Mouse (Mus musculus) adrenal gland, adult 18-20 months (tissue): Measurements from ENCODE around the gene Cd47. TPM values are rescaled to one million over a fixed set of nuclear protein-coding genes. Genes with fewer than 3 reads are reported as not detected.

Experiments
- DNase-seq, 2 experiments: peaks; one replicate each; pipeline ENCODE4 v3.0.0; 2021 to 2022; ENCODE audit warnings: low spot score in 2 of 2
- total RNA-seq, 2 experiments: library from RNA; stranded (reverse); gene quantifications; 1 replicate in 1 of 2; 2 replicates in 1 of 2; pipeline ENCODE4 v1.2.3; 2021

Cd47 gene
- total RNA-seq, 2 experiments from 2014 or later = 87.8 to 195 TPM

DNA sequence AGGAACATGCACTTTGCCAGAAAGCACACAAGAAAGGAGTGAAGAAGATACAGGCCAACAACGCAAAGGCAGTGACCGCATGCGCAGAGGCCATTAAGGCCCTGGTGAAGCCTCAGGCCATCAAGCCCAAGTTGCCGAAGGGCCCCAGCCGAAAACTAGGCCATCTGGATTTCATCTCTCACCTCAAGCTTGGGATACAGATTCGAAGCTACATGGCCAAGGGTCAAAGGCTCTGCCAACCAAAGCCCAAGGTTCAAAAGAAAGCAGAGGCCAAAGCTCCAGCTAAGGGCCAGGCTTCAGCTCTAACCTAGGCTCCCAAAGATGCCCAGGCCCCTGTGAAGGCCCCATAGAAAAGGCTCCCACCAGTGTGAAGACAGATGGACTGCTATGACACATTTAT is 14.2 kb upstream of the Cd47 start:
- DNase-seq = no peak

DNA sequence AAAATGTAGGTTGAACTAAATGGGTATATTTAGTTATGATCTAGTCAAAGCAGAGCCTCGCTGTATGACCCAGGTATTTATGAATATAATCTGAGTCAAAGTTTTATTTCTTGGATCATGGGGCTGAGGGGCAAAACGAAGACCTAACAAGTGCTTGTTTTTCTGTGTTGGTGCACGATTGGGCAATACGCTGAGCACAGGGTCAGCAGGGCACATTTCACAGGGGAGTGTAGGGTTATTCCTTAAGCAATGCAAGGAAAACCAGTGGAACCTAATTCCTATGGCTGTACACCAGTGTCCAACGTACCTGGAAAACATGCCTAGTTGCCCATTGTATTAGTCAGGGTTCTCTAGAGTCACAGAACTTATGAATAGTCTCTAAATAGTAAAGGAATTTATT is 12.6 kb upstream of the Cd47 start:
- no peak for DNase-seq

DNA sequence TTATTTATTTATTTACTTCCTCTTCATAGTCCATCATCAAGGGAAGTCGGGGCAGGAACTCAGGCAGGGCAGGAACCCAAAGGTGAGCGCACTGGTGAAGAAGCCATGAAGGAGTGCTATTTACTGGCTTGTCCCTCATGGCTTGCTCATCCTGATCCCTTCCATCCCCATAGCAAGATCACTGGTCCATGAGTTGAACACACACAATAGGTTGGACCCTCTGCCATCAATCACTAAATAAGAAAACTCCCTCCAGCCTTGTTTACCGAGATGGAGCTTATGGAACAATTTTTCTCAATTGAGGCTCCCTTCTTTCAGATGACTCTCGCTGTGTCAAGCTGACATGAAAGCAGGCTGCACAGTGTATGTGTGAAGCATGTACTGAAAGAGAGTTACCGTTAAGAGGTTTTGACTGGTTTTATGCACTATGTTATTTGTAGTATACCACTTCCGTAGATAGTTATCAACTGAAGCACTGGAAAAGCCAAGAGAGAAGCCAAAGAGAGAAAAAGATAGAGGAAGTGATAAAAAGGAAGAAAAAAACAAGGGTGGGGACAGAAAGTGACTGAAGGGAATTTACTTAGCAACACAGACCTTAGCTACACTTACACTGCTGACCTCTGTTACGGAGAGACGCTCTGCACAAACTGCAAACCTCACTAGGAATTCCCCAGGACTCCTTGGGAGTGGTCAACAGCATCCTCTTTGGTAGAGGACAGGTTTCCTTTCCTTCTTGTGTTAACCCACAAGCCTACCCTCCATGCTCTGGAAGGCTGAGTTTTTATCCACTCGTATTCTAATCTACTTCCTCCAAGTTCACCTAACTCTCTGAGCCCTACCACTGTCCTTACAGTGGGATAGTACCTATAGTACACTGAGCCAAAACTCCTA is 9.5 kb upstream of the Cd47 start:
- no peak for DNase-seq

DNA sequence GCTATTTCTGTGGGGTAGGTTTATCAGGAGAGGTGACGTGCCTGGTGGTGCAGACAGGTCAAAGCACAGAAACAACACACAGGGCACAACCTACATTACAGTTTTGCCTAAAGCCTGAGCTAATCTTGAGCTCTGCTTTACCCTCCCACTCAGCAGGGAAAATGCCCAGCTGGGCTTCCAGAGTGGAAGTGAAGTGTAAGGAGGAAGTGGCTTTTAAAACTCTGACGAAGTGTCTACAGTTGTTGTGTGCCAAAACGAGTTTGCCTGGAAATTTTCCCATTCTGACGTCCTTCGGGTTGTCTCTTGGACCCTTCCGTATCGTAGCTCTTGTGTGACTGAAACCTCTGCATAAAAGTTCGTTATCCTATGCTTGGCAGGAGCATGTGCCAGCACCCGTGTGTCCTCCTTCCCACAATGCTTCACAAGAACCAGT is 7.9 kb upstream of the Cd47 start:
- DNase-seq = no peak

DNA sequence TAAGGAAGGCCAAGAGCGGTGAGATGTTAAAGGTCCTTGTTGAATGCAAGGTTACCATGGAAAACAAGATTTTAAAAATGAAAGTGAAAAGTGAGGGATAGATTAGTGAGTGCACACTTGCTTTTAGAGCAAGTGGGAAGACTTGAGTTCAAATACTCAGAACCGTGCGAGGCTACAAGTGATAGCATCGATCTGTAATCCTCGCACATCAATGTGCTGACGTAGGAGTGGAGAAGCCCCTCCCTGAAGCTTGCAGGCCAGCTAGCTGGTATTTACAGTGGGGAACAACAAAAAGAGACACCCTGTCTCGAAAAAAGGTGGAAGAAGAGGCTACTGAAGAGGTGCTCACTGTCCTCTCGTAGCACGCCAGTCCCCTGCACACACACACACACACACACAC is 6.7 kb upstream of the Cd47 start:
- no peak for DNase-seq

DNA sequence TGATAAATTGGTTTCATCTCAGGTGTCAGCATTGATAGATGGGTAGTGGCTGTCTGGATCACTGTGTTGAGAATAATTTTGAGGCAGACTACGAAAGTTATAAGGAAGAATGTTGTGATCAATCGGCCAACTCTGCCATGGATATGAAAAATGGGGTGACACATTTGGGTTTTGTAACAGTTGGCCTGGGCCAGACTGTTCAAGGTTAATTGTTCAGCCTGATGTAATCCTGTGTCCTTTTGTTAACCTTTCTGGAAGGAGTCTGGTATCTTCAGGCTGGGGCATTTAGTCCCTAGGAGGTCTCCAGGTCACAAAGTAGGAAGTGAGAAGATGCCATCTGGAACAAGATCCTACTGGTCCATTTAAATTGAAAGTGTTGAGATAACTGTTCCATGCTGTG is 4.1 kb upstream of the Cd47 start:
- DNase-seq = no peak

DNA sequence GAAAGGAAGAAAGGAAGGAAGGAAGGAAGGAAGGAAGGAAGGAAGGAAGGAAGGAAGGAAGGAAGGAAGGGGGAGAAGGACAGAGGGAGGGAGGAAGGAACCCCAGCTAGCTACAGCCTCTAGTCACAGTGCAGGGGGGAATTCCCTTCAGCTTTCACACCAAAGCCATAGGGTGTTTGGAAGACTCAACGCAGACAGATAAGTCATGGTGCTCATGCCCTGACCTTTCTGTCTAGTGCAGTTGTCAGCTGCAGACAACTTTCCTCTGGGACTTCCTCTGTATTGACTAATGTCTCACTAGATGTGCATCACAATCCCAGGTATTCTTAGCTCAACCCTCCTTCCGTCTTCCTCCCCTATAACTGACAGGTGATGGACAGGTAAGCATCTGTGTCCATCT is 3.4 kb upstream of the Cd47 start:
- DNase-seq = no peak

DNA sequence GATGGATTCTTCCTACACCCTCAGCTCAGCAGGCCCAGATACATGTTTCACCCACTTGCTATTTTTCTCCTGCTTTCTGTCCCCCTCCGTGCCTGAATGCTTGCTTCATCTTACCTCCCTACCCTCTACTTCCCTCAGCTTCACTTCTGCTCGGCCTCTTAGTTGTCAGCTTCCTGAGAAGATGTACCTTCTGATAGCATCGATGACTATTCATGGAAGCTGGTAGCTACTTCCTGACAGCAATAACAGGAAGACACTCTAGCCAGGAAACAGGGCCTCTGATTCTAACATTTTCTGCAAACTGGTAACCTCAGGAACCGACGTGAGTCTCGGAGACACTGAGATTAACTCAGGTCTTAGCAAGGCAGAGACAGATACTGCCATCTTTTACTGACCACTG is 1.5 kb upstream of the Cd47 start:
- no peak for DNase-seq

DNA sequence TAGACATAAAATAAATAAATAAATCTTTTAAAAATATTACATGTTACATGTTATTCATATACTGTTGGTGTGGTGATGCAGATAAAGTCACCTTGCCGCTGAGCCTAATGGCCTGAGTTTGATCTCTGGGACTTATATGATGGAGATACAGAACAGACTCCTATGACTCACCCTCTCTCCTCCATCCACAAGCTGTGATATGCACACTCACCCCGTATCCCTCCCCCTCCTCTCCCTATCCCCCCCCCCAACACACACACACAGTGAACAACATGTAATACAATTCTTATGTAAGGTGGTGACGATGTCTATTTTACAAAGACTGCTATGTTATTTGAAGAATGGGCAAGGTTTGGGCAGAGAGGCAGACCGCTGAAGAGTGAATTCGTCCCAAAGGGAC is 663 bp downstream of the Cd47 start:
- no peak for DNase-seq

DNA sequence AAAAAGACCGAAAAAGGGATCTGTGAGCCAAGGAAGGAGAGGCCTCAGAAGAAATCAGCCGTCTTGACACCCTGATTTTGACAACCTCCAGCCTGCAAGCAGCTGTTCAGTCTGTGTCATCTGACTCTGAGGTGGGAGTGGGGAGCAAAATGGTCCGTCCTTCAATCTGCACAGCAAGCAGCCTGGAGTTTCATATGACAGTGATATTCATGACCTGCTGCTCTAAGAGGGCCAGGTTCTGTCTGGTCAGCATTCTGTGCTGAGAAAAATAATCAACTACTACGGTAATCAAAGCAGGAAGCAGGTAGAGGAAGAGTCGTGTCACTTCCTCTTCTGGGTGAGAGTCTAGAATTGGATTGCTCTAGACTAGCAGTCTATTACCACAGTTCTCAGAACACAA is 1.1 kb downstream of the Cd47 start:
- DNase-seq = no peak

DNA sequence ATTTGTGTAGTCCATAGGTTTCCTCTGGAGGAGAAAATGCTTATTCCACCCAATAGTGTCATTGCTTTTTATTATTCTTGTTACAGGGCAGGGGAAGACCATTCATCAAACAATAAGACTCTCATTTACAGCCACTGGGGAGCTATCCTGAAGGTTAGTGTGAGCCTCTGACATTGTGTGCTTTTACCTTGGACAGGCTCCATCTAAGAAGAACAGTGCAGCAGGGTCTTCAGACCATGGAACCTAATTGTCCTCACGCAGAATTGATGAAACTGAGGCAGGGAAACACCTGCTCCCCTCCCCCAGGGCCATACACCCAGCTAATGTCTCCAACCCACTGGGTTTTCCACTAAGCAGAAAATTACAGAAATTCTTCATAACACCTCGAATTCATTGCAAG is 2.7 kb downstream of the Cd47 start:
- DNase-seq = no peak

DNA sequence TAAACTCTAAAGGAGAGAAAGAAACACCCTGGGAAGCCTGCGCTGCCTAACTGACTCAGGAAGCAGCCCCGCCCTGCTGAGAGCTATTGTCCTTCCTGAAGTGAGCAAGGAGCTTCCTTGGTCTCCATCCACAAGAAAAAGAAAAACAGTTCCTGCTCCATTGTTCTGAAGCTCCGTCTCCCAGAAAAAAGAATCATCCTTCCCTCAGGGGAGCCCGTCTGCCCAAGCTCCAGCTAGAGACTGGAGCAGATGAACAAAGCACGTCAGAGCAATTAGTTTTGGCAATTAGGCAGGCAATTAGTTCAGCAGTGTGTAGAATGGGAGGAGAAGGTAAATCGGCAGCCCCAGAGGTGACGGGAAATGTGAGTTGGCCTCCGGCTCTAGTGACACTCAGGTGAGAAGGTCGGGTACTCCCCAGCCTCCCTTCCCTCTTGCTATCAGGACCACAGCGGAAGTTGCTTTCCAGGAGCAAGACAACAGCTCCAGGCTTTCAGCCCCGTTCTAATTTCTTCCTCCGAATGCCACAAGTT is 3.7 kb downstream of the Cd47 start:
- no peak for DNase-seq

DNA sequence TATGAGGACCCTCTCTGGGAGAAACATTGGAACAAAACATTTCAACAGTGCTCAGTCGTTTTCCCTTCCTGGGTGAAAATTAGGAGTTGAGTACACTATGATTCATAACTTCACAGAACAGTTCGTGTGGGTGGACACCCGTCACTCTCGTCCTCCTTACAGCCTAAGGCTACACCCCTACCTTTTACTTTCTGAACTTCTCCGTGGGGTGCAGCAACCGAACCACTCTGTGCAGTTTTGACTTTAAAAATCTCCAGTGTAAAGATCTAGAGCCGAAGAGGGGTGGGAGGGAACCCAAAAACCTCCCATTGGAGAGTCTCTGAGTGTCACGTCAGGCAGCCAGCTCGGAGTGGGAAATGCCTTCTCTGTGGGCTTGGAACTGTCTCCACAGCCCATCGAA is 6.6 kb downstream of the Cd47 start:
- DNase-seq = no peak

DNA sequence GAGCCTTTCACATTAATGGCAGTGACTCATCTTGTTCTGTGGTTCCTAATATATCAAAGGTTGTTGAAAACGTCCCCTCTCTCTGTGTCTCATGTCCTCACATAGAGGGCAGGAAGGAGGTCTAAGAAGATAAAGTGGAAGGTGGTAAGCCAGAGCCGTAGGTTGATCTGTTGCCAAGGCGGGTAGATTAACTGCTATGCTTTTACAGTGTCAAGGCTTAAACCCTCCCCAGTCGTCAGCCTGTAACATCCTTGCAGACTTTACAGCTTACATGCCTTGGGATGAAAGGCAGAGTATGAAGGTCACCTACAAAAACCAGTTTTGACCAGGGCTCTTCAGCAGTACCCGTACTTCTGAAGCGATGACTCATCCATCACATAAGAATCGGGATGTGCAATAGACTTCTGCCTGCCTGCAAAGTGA is 7.1 kb downstream of the Cd47 start:
- no peak for DNase-seq

DNA sequence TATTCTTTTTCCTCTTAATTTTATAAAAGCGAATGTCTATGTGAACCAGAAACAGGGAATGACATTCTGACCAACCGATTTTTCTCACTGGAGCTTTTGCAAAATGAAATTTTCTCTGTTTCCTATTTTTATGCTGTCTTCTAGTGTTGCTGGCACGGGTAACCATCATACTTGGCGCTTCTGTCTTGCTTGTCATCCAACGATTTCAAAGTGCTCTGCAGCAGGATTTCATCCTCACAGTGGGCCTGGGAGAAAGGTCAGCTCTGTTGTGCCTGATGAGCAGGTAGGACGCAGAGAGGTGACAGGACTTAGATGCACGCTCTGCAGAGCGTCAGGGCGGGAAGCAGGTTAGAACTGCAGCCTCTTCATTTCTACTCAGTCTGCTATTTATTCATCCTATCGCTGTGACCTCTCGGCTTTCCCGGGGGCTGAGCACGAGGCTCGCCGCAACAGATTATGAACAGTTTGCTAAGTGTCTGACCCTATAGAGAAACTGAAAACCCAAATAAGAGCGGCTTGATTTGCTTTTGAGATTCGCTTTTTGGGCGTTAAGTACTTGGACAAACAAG is 7.6 kb downstream of the Cd47 start:
- DNase-seq = no peak

DNA sequence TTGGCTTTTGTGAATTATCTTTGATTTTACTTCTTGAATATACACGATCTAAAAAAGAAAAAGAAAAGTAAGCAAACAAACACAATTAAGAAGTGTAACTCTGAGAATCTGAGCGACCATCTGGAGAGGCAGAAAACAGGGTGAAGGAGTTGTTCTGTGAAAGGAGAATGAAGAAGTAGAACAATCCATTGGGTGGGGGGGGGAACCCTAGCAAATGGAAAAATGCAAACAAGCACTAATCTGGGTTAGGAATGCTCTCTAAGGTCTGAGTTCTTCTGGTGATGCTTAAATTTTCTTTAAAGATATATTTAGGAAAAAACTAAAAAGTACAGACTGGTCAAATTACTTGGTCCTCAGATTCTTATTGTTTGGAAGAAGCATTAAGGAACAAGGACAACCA is 11.6 kb downstream of the Cd47 start:
- no peak for DNase-seq

DNA sequence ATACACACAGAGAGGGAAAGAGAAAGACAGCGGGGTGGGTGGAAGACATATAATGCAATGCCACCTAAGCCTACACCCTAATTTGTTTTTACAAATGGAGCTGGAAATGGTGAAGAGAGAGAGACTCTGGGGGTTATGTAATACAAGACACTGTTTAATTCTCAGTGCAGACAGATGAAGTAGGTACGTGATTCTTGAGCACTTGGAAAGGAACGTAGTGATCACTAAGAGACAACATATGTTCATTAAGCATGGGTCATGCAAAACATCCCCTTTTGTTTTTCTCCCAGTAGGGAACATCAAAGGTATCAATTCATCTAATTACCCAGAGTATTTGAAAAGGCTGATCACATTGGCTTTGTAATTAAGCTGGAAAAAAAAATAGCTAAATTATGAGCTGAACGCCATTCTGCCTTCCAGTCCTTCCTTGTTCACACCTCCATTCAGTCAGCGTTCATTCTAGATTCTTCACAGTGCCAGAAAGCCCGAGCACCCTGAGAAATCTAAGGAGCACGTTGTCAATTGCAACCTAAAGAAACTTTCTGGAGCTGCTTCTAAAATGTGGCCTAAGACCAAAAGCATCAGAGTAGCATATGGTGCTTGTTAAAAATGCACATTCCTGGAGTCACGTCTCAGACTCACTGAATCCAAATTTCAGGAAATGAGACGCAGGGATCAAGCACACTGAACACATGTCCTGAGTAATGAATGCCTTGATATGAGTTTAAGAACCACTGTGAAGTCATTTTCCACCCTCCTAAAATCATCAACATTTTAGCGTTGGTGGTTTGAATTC is 12.7 kb downstream of the Cd47 start:
- DNase-seq = no peak

DNA sequence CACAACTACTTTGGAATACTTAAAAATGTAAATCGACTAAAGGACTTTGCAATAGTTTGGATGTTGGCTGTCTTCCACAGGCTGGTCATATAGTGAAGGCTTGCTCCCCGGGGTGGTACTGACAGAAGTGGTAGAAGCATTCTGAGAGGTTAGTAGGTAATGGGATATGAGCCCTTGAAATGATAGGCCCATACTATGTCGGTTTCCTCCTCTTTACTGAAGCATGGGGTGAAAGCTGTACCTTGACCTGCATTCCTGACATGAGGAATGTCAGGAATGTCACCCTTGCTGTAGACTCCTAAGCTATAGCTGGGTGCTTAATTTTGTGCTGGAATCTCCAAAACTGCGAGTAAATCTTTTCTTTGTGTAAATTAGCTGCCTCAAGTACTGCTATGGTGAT is 14.1 kb downstream of the Cd47 start:
- no peak for DNase-seq

DNA sequence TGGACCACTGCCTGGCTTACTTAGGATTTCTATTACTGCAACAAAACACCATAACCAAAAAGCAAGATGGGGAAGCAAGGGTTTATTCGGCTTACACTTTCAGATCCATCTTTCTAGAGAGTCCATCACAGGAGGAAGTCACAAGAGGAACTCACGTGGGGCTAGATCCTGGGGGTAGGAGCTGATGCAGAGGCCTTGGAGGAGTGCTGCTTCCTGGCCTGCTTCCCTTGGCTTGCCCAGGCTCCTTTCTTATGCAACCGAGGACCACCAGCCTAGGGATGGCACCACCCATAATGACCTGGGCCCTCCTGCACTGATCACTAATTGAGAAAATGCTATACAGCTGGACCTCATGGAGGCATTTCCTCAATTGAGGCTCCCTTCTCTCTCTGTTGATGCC is 16.6 kb downstream of the Cd47 start:
- no peak for DNase-seq

DNA sequence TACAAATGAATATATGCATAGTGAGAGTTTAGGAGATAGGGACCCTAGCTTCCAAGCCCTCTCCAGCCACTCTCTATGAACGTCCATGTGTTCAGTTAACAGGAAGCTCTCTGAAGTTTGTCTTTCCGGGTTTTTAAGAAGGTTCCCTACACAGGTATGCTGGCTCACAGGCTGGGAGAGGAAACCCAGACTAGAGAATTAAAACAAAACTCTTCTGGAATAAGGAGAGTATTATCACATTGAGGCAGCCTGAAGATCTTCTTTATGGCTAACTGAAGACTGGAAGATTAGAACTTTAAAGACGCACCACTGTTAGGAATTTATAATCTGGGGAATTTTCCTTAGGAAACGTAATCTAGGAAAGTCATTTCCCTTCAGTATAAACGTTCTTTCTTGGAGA is 17.8 kb downstream of the Cd47 start:
- DNase-seq = no peak

DNA sequence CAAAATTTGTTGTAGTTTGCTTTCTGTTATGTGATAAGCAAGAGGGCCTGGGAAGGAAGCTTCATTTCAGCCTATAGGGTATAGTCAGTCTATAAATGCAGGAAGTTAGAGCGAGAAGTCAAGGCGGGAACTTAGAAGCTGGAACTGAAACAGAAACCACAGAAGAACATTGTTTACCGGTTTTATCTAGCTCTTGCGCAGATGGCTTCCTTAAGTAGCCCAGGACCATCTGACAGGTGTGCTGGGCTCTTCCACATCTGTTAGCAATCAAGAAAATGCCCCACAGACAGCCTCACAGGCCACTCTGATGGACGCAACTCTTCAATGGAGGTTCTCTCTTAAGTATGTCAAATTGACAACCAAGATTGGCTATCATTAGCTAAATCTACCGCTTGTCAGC is 18.3 kb downstream of the Cd47 start:
- no peak for DNase-seq

DNA sequence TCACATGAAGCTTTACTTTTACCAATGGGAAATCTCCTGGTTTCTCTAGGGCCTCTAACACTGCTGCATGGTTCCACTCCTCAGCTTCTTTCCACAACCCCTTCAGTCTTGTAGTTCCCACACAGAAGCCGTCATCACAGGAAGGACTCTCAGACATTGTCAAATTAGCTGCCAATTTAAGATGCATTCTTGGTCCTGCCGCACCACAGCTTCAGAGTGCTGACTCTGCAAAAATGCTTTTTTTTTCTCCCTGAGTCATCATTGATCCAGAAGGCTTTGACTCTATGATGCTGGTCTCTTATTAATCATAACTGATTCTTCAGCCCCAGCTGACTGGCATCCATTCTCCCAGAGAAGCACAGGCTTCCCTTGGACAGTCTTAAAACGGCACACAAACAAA is 19.2 kb downstream of the Cd47 start:
- DNase-seq = no peak
